Mouse (Mus musculus): ENCODE measurements at regions not wholly inside any gene's neighbourhood (a gene's known extent, or its start where the extent isn't known, plus 50 kb on each side); places are given as distances from the start of the nearest gene placed in this dataset.

- no peak overlapping the region for H3K4me3 ChIP-seq (ENCODE audit: low read depth, low read length)
- TF ChIP-seq GATA1 (IDR thresholded peaks at IDR 0.05; ENCODE audit: borderline replicate concordance, low read length), result no peak
- no peak for TF ChIP-seq GATA2 (IDR thresholded peaks at IDR 0.05; ENCODE audit: borderline replicate concordance, low read depth, low read length)
- TF ChIP-seq POLR2AphosphoS5 (IDR thresholded peaks at IDR 0.05; ENCODE audit: insufficient replicate concordance, low read depth, low read length), result no peak
- TF ChIP-seq TAL1 (conservative IDR thresholded peaks at IDR 0.05; ENCODE audit: low read depth, low read length), result no peak
- no peak for TF ChIP-seq CTCF (IDR thresholded peaks at IDR 0.05; ENCODE audit: low read depth, low read length)
- no peak for DNase-seq (ENCODE audit: low spot score)
Observed at GRCm38 (mm10) chr3:18378014-18379005, 430.1 kb downstream of the Cypt12 start.

GRCm38 (mm10) chr3:18421886-18422575, 473.8 kb downstream of the Cypt12 start:
- no peak for DNase-seq (ENCODE audit: low spot score)
- no peak for ATAC-seq (ENCODE audit: extremely low read depth, insufficient number of reproducible peaks, low FRiP score, poor library complexity, severe bottlenecking)
- no peaks in the 10 kb centered on the region for H3K27me3 ChIP-seq (ENCODE audit: insufficient read depth, low read length)

More at GRCm38 (mm10) chr3:18378014-18379005, 430.1 kb downstream of the Cypt12 start:
- H3K36me3 ChIP-seq (replicated peaks), result no peaks in the 10 kb centered on the region
- H3K9me3 ChIP-seq (replicated peaks), result no peaks in the 10 kb centered on the region
- no peaks in the 10 kb centered on the region for H3K4me1 ChIP-seq (ENCODE audit: insufficient read depth, low read depth, low read length)
- no peaks in the 10 kb centered on the region for H3K27me3 ChIP-seq (ENCODE audit: insufficient read depth, low read length)
- no peak for ATAC-seq (ENCODE audit: extremely low read depth, insufficient number of reproducible peaks, low FRiP score, poor library complexity, severe bottlenecking)

GRCm38 (mm10) chr3:18428908-18429307, 480.7 kb downstream of the Cypt12 start:
- no peaks in the 10 kb centered on the region for H3K36me3 ChIP-seq (replicated peaks)
- DNase-seq (ENCODE audit: low spot score) (no peak), ATAC-seq (ENCODE audit: extremely low read depth, insufficient number of reproducible peaks, low FRiP score, poor library complexity, severe bottlenecking) (no peak)
- no peaks in the 10 kb centered on the region for H3K27me3 ChIP-seq (ENCODE audit: insufficient read depth, low read length)
- TF ChIP-seq GATA2 (IDR thresholded peaks at IDR 0.05; ENCODE audit: borderline replicate concordance, low read depth, low read length), result no peak
- no peak for TF ChIP-seq CTCF (IDR thresholded peaks at IDR 0.05; ENCODE audit: low read depth, low read length)
- no peak for TF ChIP-seq GATA1 (IDR thresholded peaks at IDR 0.05; ENCODE audit: borderline replicate concordance, low read length)
- TF ChIP-seq POLR2AphosphoS5 (IDR thresholded peaks at IDR 0.05; ENCODE audit: insufficient replicate concordance, low read depth, low read length), result no peak
- TF ChIP-seq TAL1 (conservative IDR thresholded peaks at IDR 0.05; ENCODE audit: low read depth, low read length), result no peak
- H3K4me1 ChIP-seq (ENCODE audit: insufficient read depth, low read depth, low read length), result no peaks in the 10 kb centered on the region
- no peak overlapping the region for H3K4me3 ChIP-seq (ENCODE audit: low read depth, low read length)
- no peaks in the 10 kb centered on the region for H3K9me3 ChIP-seq (replicated peaks)

More at GRCm38 (mm10) chr3:18421886-18422575, 473.8 kb downstream of the Cypt12 start:
- TF ChIP-seq CTCF (IDR thresholded peaks at IDR 0.05; ENCODE audit: low read depth, low read length) (no peak), GATA1 (IDR thresholded peaks at IDR 0.05; ENCODE audit: borderline replicate concordance, low read length) (no peak), GATA2 (IDR thresholded peaks at IDR 0.05; ENCODE audit: borderline replicate concordance, low read depth, low read length) (no peak), TAL1 (conservative IDR thresholded peaks at IDR 0.05; ENCODE audit: low read depth, low read length) (no peak)
- no peak overlapping the region for H3K4me3 ChIP-seq (ENCODE audit: low read depth, low read length)
- H3K9me3 ChIP-seq (replicated peaks), result no peaks in the 10 kb centered on the region
- no peaks in the 10 kb centered on the region for H3K36me3 ChIP-seq (replicated peaks)
- H3K4me1 ChIP-seq (ENCODE audit: insufficient read depth, low read depth, low read length), result no peaks in the 10 kb centered on the region

- ATAC-seq (ENCODE audit: extremely low read depth, insufficient number of reproducible peaks, low FRiP score, poor library complexity, severe bottlenecking) (no peak), DNase-seq (ENCODE audit: low spot score) (no peak)
- H3K27me3 ChIP-seq (ENCODE audit: insufficient read depth, low read length), result no peaks in the 10 kb centered on the region
- H3K4me1 ChIP-seq (ENCODE audit: insufficient read depth, low read depth, low read length), result no peaks in the 10 kb centered on the region
- no peaks in the 10 kb centered on the region for H3K36me3 ChIP-seq (replicated peaks)
- TF ChIP-seq GATA1 (IDR thresholded peaks at IDR 0.05; ENCODE audit: borderline replicate concordance, low read length), result no peak
- no peak for TF ChIP-seq GATA2 (IDR thresholded peaks at IDR 0.05; ENCODE audit: borderline replicate concordance, low read depth, low read length)
- TF ChIP-seq TAL1 (conservative IDR thresholded peaks at IDR 0.05; ENCODE audit: low read depth, low read length), result no peak
- no peak for TF ChIP-seq POLR2AphosphoS5 (IDR thresholded peaks at IDR 0.05; ENCODE audit: insufficient replicate concordance, low read depth, low read length)
- TF ChIP-seq CTCF (IDR thresholded peaks at IDR 0.05; ENCODE audit: low read depth, low read length), result no peak
- H3K4me3 ChIP-seq (ENCODE audit: low read depth, low read length), result no peak overlapping the region
- no peaks in the 10 kb centered on the region for H3K9me3 ChIP-seq (replicated peaks)
Observed at GRCm38 (mm10) chr3:18438845-18439244, 490.6 kb downstream of the Cypt12 start.

GRCm38 (mm10) chr3:18452197-18452933, 504.2 kb downstream of the Cypt12 start:
- DNase-seq (ENCODE audit: low spot score) (no peak), ATAC-seq (ENCODE audit: extremely low read depth, insufficient number of reproducible peaks, low FRiP score, poor library complexity, severe bottlenecking) (no peak)
- no peaks in the 10 kb centered on the region for H3K4me1 ChIP-seq (ENCODE audit: insufficient read depth, low read depth, low read length)
- no peak overlapping the region for H3K4me3 ChIP-seq (ENCODE audit: low read depth, low read length)
- no peaks in the 10 kb centered on the region for H3K36me3 ChIP-seq (replicated peaks)
- TF ChIP-seq GATA1 (IDR thresholded peaks at IDR 0.05; ENCODE audit: borderline replicate concordance, low read length) (no peak), TAL1 (conservative IDR thresholded peaks at IDR 0.05; ENCODE audit: low read depth, low read length) (no peak), POLR2AphosphoS5 (IDR thresholded peaks at IDR 0.05; ENCODE audit: insufficient replicate concordance, low read depth, low read length) (no peak), CTCF (IDR thresholded peaks at IDR 0.05; ENCODE audit: low read depth, low read length) (no peak), GATA2 (IDR thresholded peaks at IDR 0.05; ENCODE audit: borderline replicate concordance, low read depth, low read length) (no peak)
- no peaks in the 10 kb centered on the region for H3K27me3 ChIP-seq (ENCODE audit: insufficient read depth, low read length)
- H3K9me3 ChIP-seq (replicated peaks), result no peaks in the 10 kb centered on the region
